Mouse (Mus musculus) heart, adult 11 months (tissue): ENCODE data around the gene Xxylt1.

Source experiments
- DNase-seq: peaks from one replicate; pipeline ENCODE4 v3.0.0; 2022

Gene Xxylt1

GRCm38 (mm10) chr16:30944886-30945285, 136.3 kb downstream of the Xxylt1 start:
- DNase-seq = peak; percentile 95

GRCm38 (mm10) chr16:30943919-30944318, 137.3 kb downstream of the Xxylt1 start:
- DNase-seq = no peak

GRCm38 (mm10) chr16:30940699-30941098, 140.5 kb downstream of the Xxylt1 start:
- DNase-seq = no peak

- peak; percentile 98 for DNase-seq
Measured at GRCm38 (mm10) chr16:30939903-30940302, 141.3 kb downstream of the Xxylt1 start.

- no peak for DNase-seq
Measured at GRCm38 (mm10) chr16:30939210-30939609, 142.0 kb downstream of the Xxylt1 start.

GRCm38 (mm10) chr16:30938664-30939063, 142.6 kb downstream of the Xxylt1 start:
- DNase-seq = no peak

GRCm38 (mm10) chr16:30937665-30938064, 143.6 kb downstream of the Xxylt1 start:
- peak; percentile 79 for DNase-seq

- DNase-seq = peak; percentile 82
Measured at GRCm38 (mm10) chr16:30936471-30936870, 144.8 kb downstream of the Xxylt1 start.

- peak; percentile 87 for DNase-seq
Measured at GRCm38 (mm10) chr16:30936012-30936461, 145.2 kb downstream of the Xxylt1 start.

GRCm38 (mm10) chr16:30934967-30935690, 146.1 kb downstream of the Xxylt1 start:
- DNase-seq = peak; percentile 92

- DNase-seq = peak; percentile 89
Measured at GRCm38 (mm10) chr16:30934205-30934780, 146.9 kb downstream of the Xxylt1 start.

GRCm38 (mm10) chr16:30933366-30933765, 147.9 kb downstream of the Xxylt1 start:
- DNase-seq = peak; percentile 96

- DNase-seq = peak; percentile 96
Measured at GRCm38 (mm10) chr16:30932791-30933190, 148.4 kb downstream of the Xxylt1 start.

GRCm38 (mm10) chr16:30932196-30932595, 149.0 kb downstream of the Xxylt1 start:
- peak; percentile 87 for DNase-seq

GRCm38 (mm10) chr16:30929165-30929564, 152.1 kb downstream of the Xxylt1 start:
- DNase-seq = peak; percentile 39

- peak; percentile 78 for DNase-seq
Measured at GRCm38 (mm10) chr16:30928076-30928750, 153.0 kb downstream of the Xxylt1 start.

GRCm38 (mm10) chr16:30925496-30925895, 155.7 kb downstream of the Xxylt1 start:
- DNase-seq = peak; percentile 91

GRCm38 (mm10) chr16:30923899-30924298, 157.3 kb downstream of the Xxylt1 start:
- DNase-seq = peak; percentile 81

GRCm38 (mm10) chr16:30922548-30922947, 158.7 kb downstream of the Xxylt1 start:
- DNase-seq = peak; percentile 82

- peak; percentile 81 for DNase-seq
Measured at GRCm38 (mm10) chr16:30918866-30919265, 162.4 kb downstream of the Xxylt1 start.

- DNase-seq = peak; percentile 34
Measured at GRCm38 (mm10) chr16:30916931-30917330, 164.3 kb downstream of the Xxylt1 start.

- peak; percentile 53 for DNase-seq
Measured at GRCm38 (mm10) chr16:30915611-30916220, 165.5 kb downstream of the Xxylt1 start.
